Mouse (Mus musculus): ENCODE measurements at regions not wholly inside any gene's neighbourhood (a gene's known extent, or its start where the extent isn't known, plus 50 kb on each side); places are given as distances from the start of the nearest gene placed in this dataset.

- WGBS, result 56% methylated on average over 10 of the region's 10 CpGs
- ATAC-seq, result no peak
- no peak for TF ChIP-seq CTCF (IDR thresholded peaks at IDR 0.05; ENCODE audit: low read depth)
Observed at GRCm38 (mm10) chr17:80802622-80803021, 74.3 kb upstream of the Map4k3 start.

GRCm38 (mm10) chr17:80801991-80802390, 73.7 kb upstream of the Map4k3 start:
- ATAC-seq, result no peak
- H3K4me2 ChIP-seq (ENCODE audit: low read depth, low read length), result peak overlapping the region; percentile 35
- DNase-seq (ENCODE audit: low spot score), result peak; percentile 24
- H3K4me3 ChIP-seq (ENCODE audit: low read length), result no peak overlapping the region
- no peaks in the 10 kb centered on the region for H3K9me3 ChIP-seq (ENCODE audit: low read length)
- WGBS, result 34% methylated on average over 8 of the region's 8 CpGs
- no peak overlapping the region for H3K9ac ChIP-seq (replicated peaks; ENCODE audit: low read length)
- peaks cover 9% of the 10 kb centered on the region; the same call in 1 of the 2 replicates for H3K4me1 ChIP-seq (ENCODE audit: insufficient read depth, low read length)
- peak overlapping the region; percentile 66 for H3K27ac ChIP-seq
- no peaks in the 10 kb centered on the region for H3K27me3 ChIP-seq (ENCODE audit: insufficient read depth, low read length)
- no peaks in the 10 kb centered on the region for H3K36me3 ChIP-seq (ENCODE audit: insufficient read depth, low read length)
- TF ChIP-seq CTCF (IDR thresholded peaks at IDR 0.05; ENCODE audit: low read depth), result no peak

More at GRCm38 (mm10) chr17:80802622-80803021, 74.3 kb upstream of the Map4k3 start:
- Histone ChIP-seq H3K4me3 (ENCODE audit: low read length) (no peak overlapping the region), H3K36me3 (ENCODE audit: insufficient read depth, low read length) (no peaks in the 10 kb centered on the region), H3K27ac (peak overlapping the region; percentile 66; the same call in 1 of the 2 replicates), H3K9ac (replicated peaks; ENCODE audit: low read length) (no peak overlapping the region), H3K4me1 (ENCODE audit: insufficient read depth, low read length) (peaks cover 9% of the 10 kb centered on the region; the same call in 1 of the 2 replicates), H3K27me3 (ENCODE audit: insufficient read depth, low read length) (no peaks in the 10 kb centered on the region), H3K9me3 (ENCODE audit: low read length) (no peaks in the 10 kb centered on the region), H3K4me2 (ENCODE audit: low read depth, low read length) (0 out of 2 replicates have a peak overlapping the region, but pooled peaks have one; percentile 35)
- peak; percentile 29 for DNase-seq (ENCODE audit: low spot score)

- H3K4me2 ChIP-seq (ENCODE audit: low read depth, low read length), result peak overlapping the region; percentile 35
Observed at GRCm38 (mm10) chr17:80801451-80801983, 73.2 kb upstream of the Map4k3 start.

GRCm38 (mm10) chr17:80800877-80801276, 72.6 kb upstream of the Map4k3 start:
- no peak for TF ChIP-seq CTCF (IDR thresholded peaks at IDR 0.05; ENCODE audit: low read depth)
- no peaks in the 10 kb centered on the region for H3K9me3 ChIP-seq (ENCODE audit: low read length)
- peak overlapping the region; percentile 66; the same call in 1 of the 2 replicates for H3K27ac ChIP-seq
- no peaks in the 10 kb centered on the region for H3K27me3 ChIP-seq (ENCODE audit: insufficient read depth, low read length)
- H3K9ac ChIP-seq (replicated peaks; ENCODE audit: low read length), result no peak overlapping the region
- ATAC-seq (no peak), DNase-seq (ENCODE audit: low spot score) (no peak)
- H3K36me3 ChIP-seq (ENCODE audit: insufficient read depth, low read length), result no peaks in the 10 kb centered on the region
- H3K4me1 ChIP-seq (ENCODE audit: insufficient read depth, low read length), result peaks cover 9% of the 10 kb centered on the region; the same call in 1 of the 2 replicates
- no peak overlapping the region for H3K4me3 ChIP-seq (ENCODE audit: low read length)
- WGBS, result 79% methylated on average over 13 of the region's 13 CpGs
- H3K4me2 ChIP-seq (ENCODE audit: low read depth, low read length), result peak overlapping the region; percentile 35; the same call in 1 of the 2 replicates

More at GRCm38 (mm10) chr17:80801451-80801983, 73.2 kb upstream of the Map4k3 start:
- H3K4me3 ChIP-seq (ENCODE audit: low read length), result no peak overlapping the region
- peak overlapping the region; percentile 66 for H3K27ac ChIP-seq
- no peaks in the 10 kb centered on the region for H3K36me3 ChIP-seq (ENCODE audit: insufficient read depth, low read length)
- H3K9ac ChIP-seq (replicated peaks; ENCODE audit: low read length), result no peak overlapping the region
- peak; percentile 41; the same call in 1 of the 2 replicates for ATAC-seq
- no peaks in the 10 kb centered on the region for H3K9me3 ChIP-seq (ENCODE audit: low read length)
- DNase-seq (ENCODE audit: low spot score), result peak; percentile 73
- no peaks in the 10 kb centered on the region for H3K27me3 ChIP-seq (ENCODE audit: insufficient read depth, low read length)
- WGBS, result 23% methylated on average over 16 of the region's 16 CpGs
- TF ChIP-seq CTCF (IDR thresholded peaks at IDR 0.05; ENCODE audit: low read depth), result no peak
- peaks cover 9% of the 10 kb centered on the region; the same call in 1 of the 2 replicates for H3K4me1 ChIP-seq (ENCODE audit: insufficient read depth, low read length)

GRCm38 (mm10) chr17:80800454-80800853, 72.2 kb upstream of the Map4k3 start:
- Histone ChIP-seq H3K27ac (no peak overlapping the region), H3K4me1 (ENCODE audit: insufficient read depth, low read length) (peaks cover 9% of the 10 kb centered on the region; the same call in 1 of the 2 replicates), H3K9ac (replicated peaks; ENCODE audit: low read length) (no peak overlapping the region), H3K36me3 (ENCODE audit: insufficient read depth, low read length) (no peaks in the 10 kb centered on the region), H3K4me3 (ENCODE audit: low read length) (no peak overlapping the region), H3K27me3 (ENCODE audit: insufficient read depth, low read length) (no peaks in the 10 kb centered on the region), H3K9me3 (ENCODE audit: low read length) (no peaks in the 10 kb centered on the region), H3K4me2 (ENCODE audit: low read depth, low read length) (no peak overlapping the region; the same call in 1 of the 2 replicates)
- no peak for TF ChIP-seq CTCF (IDR thresholded peaks at IDR 0.05; ENCODE audit: low read depth)
- 73% methylated on average over 5 of the region's 5 CpGs for WGBS
- DNase-seq (ENCODE audit: low spot score) (no peak), ATAC-seq (no peak)

- peaks cover 9% of the 10 kb centered on the region; the same call in 1 of the 2 replicates for H3K4me1 ChIP-seq (ENCODE audit: insufficient read depth, low read length)
- no peak overlapping the region for H3K9ac ChIP-seq (replicated peaks; ENCODE audit: low read length)
- DNase-seq (ENCODE audit: low spot score), result no peak
- H3K9me3 ChIP-seq (ENCODE audit: low read length), result no peaks in the 10 kb centered on the region
- no peaks in the 10 kb centered on the region for H3K36me3 ChIP-seq (ENCODE audit: insufficient read depth, low read length)
- no peak for TF ChIP-seq CTCF (IDR thresholded peaks at IDR 0.05; ENCODE audit: low read depth)
- ATAC-seq, result no peak
- H3K4me2 ChIP-seq (ENCODE audit: low read depth, low read length), result no peak overlapping the region
- H3K4me3 ChIP-seq (ENCODE audit: low read length), result no peak overlapping the region
- H3K27me3 ChIP-seq (ENCODE audit: insufficient read depth, low read length), result no peaks in the 10 kb centered on the region
- 89% methylated on average over 6 of the region's 6 CpGs for WGBS
- no peak overlapping the region for H3K27ac ChIP-seq
Observed at GRCm38 (mm10) chr17:80799061-80799460, 70.8 kb upstream of the Map4k3 start.
